Comparison of ENCODE assay signal across 8 mouse cellular contexts in genomic region chr7:145332376-145333041, GRCm38 (mm10). TPM values are rescaled to one million over a fixed set of nuclear protein-coding genes. Genes with fewer than 3 reads are reported as not detected.
DNase-seq lines count a peak whose midpoint lies in the region; ATAC-seq lines count a peak whose summit lies in the region.
"Had no signal": no experiment of that assay in that cellular context is flagged by ENCODE, and none has a peak within 500 bp of the region (broad histone marks: within the 10 kb centered on the region; RNA-seq: fewer than 3 reads in every experiment).

No protein-coding gene starts in this region.

- WGBS in hindbrain, embryonic 13.5 days, result 73% methylated on average over 1 of the region's 1 CpGs
- WGBS in hindbrain, embryonic 16.5 days, result 47% methylated on average over 1 of the region's 1 CpGs
- 41% methylated on average over 1 of the region's 1 CpGs for WGBS in intestine, embryonic 14.5 days
- WGBS in lung, embryonic 16.5 days, result 24% methylated on average over 1 of the region's 1 CpGs

- DNase-seq in cerebellum, adult 8-10 months, result peak; percentile 74
- DNase-seq in intestine, embryonic 14.5 days (ENCODE audit: low spot score), result no peak
- no peak for DNase-seq in layer of hippocampus, adult 9-11 months
- DNase-seq in right cerebral cortex, adult 18-20 months, result no peak

- no peak overlapping the region for H3K9ac ChIP-seq in hindbrain, embryonic 13.5 days
- H3K9ac ChIP-seq in hindbrain, embryonic 16.5 days (ENCODE audit: low read depth, low read length), result no peak overlapping the region
- no peak overlapping the region for H3K9ac ChIP-seq in intestine, embryonic 14.5 days (ENCODE audit: low read length)
- H3K9ac ChIP-seq in lung, embryonic 16.5 days (ENCODE audit: low read length), result no peak overlapping the region
- H3K9ac ChIP-seq: forebrain, embryonic 12.5 days had no signal

- H3K4me2 ChIP-seq in hindbrain, embryonic 13.5 days, result no peak overlapping the region
- no peak overlapping the region for H3K4me2 ChIP-seq in hindbrain, embryonic 16.5 days (ENCODE audit: low read length)
- H3K4me2 ChIP-seq in intestine, embryonic 14.5 days (ENCODE audit: low read length), result no peak overlapping the region
- H3K4me2 ChIP-seq in lung, embryonic 16.5 days (ENCODE audit: low read depth, low read length), result no peak overlapping the region
- H3K4me2 ChIP-seq: forebrain, embryonic 12.5 days had no signal

- no peaks in the 10 kb centered on the region for H3K9me3 ChIP-seq in hindbrain, embryonic 13.5 days
- no peaks in the 10 kb centered on the region for H3K9me3 ChIP-seq in hindbrain, embryonic 16.5 days (ENCODE audit: control insufficient read depth, low read length)
- H3K9me3 ChIP-seq in intestine, embryonic 14.5 days (ENCODE audit: control insufficient read depth, low read length), result no peaks in the 10 kb centered on the region
- H3K9me3 ChIP-seq in lung, embryonic 16.5 days (ENCODE audit: control insufficient read depth, low read length), result no peaks in the 10 kb centered on the region
- H3K9me3 ChIP-seq: forebrain, embryonic 12.5 days had no signal

- H3K36me3 ChIP-seq in hindbrain, embryonic 13.5 days, result no peaks in the 10 kb centered on the region
- H3K36me3 ChIP-seq in hindbrain, embryonic 16.5 days (ENCODE audit: control insufficient read depth, insufficient read depth, low read length), result no peaks in the 10 kb centered on the region
- H3K36me3 ChIP-seq in intestine, embryonic 14.5 days (ENCODE audit: control insufficient read depth, insufficient read depth, low read length), result no peaks in the 10 kb centered on the region
- no peaks in the 10 kb centered on the region for H3K36me3 ChIP-seq in lung, embryonic 16.5 days (ENCODE audit: control insufficient read depth, insufficient read depth, low read length)
- H3K36me3 ChIP-seq: forebrain, embryonic 12.5 days had no signal

- no peaks in the 10 kb centered on the region for H3K27me3 ChIP-seq in hindbrain, embryonic 13.5 days
- H3K27me3 ChIP-seq in hindbrain, embryonic 16.5 days (replicated peaks; ENCODE audit: control insufficient read depth, insufficient read depth, low read length), result no peaks in the 10 kb centered on the region
- H3K27me3 ChIP-seq in intestine, embryonic 14.5 days (replicated peaks; ENCODE audit: control insufficient read depth, insufficient read depth, low read length), result no peaks in the 10 kb centered on the region
- no peaks in the 10 kb centered on the region for H3K27me3 ChIP-seq in lung, embryonic 16.5 days (ENCODE audit: control insufficient read depth, insufficient read depth, low read depth, low read length)
- H3K27me3 ChIP-seq: forebrain, embryonic 12.5 days had no signal

- ATAC-seq in hindbrain, embryonic 13.5 days (ENCODE audit: low FRiP score), result 0 out of 2 replicates have a peak, but pooled peaks have one; percentile 5
- ATAC-seq in hindbrain, embryonic 16.5 days, result no peak
- peak; percentile 22; the same call in 1 of the 2 replicates for ATAC-seq in intestine, embryonic 14.5 days (replicated peaks; ENCODE audit: low FRiP score, low TSS enrichment, low read depth)
- peak; percentile 67 for ATAC-seq in lung, embryonic 16.5 days (ENCODE audit: low read depth)

- no peak overlapping the region for H3K27ac ChIP-seq in hindbrain, embryonic 13.5 days
- H3K27ac ChIP-seq in hindbrain, embryonic 16.5 days (ENCODE audit: low read depth, low read length), result no peak overlapping the region
- no peak overlapping the region for H3K27ac ChIP-seq in intestine, embryonic 14.5 days (ENCODE audit: low read depth)
- peak overlapping the region; percentile 73 for H3K27ac ChIP-seq in lung, embryonic 16.5 days (ENCODE audit: low read length)
- H3K27ac ChIP-seq: forebrain, embryonic 12.5 days had no signal

- 0 out of 2 replicates have a peak, but pooled peaks cover 12% of the 10 kb centered on the region for H3K4me1 ChIP-seq in hindbrain, embryonic 13.5 days (replicated peaks)
- H3K4me1 ChIP-seq in hindbrain, embryonic 16.5 days (ENCODE audit: control insufficient read depth, insufficient read depth, low read depth, low read length), result no peaks in the 10 kb centered on the region
- peaks cover 2% of the 10 kb centered on the region; the same call in 1 of the 2 replicates for H3K4me1 ChIP-seq in intestine, embryonic 14.5 days (replicated peaks; ENCODE audit: control insufficient read depth, insufficient read depth, low read length)
- 0 out of 2 replicates have a peak, but pooled peaks cover 15% of the 10 kb centered on the region for H3K4me1 ChIP-seq in lung, embryonic 16.5 days (replicated peaks; ENCODE audit: control insufficient read depth, insufficient read depth, low read length)
- H3K4me1 ChIP-seq: forebrain, embryonic 12.5 days had no signal

- H3K4me3 ChIP-seq in hindbrain, embryonic 13.5 days, result no peak overlapping the region
- H3K4me3 ChIP-seq in hindbrain, embryonic 16.5 days (ENCODE audit: low read length), result no peak overlapping the region
- no peak overlapping the region for H3K4me3 ChIP-seq in intestine, embryonic 14.5 days (ENCODE audit: low read depth, low read length)
- no peak overlapping the region for H3K4me3 ChIP-seq in lung, embryonic 16.5 days (ENCODE audit: low read length)
- H3K4me3 ChIP-seq: forebrain, embryonic 12.5 days had no signal

RNA-seq across cellular contexts. Expression of gene Mrgprd, which starts 17.9 kb away (rescaled TPM):
- not detected in 2 replicates for polyA plus RNA-seq in hindbrain, embryonic 13.5 days (2015; fragmentation: Nextera tagmentation; extraction: Ambion mirVana)
- 0.10 and 0.11 TPM in 2 replicates for polyA plus RNA-seq in hindbrain, embryonic 16.5 days (2015; fragmentation: Nextera tagmentation; extraction: Ambion mirVana)
- not detected in 2 replicates for polyA plus RNA-seq in intestine, embryonic 14.5 days (2014; fragmentation: Nextera tagmentation; extraction: Ambion mirVana)
- not detected in 2 replicates for polyA plus RNA-seq in lung, embryonic 16.5 days (2015; fragmentation: Nextera tagmentation; extraction: Ambion mirVana)
- polyA plus RNA-seq: forebrain, embryonic 12.5 days had no signal

RNA-seq across cellular contexts. Expression of gene Mrgprf, which starts 31.9 kb away (rescaled TPM):
- polyA plus RNA-seq in hindbrain, embryonic 13.5 days (2015; fragmentation: Nextera tagmentation; extraction: Ambion mirVana), result 2.2 and 2.7 TPM in 2 replicates
- polyA plus RNA-seq in hindbrain, embryonic 16.5 days (2015; fragmentation: Nextera tagmentation; extraction: Ambion mirVana), result 3.6 and 5.3 TPM in 2 replicates
- polyA plus RNA-seq in intestine, embryonic 14.5 days (2014; fragmentation: Nextera tagmentation; extraction: Ambion mirVana), result 1.1 TPM in 2 replicates
- polyA plus RNA-seq in lung, embryonic 16.5 days (2015; fragmentation: Nextera tagmentation; extraction: Ambion mirVana), result 2.2 and 2.4 TPM in 2 replicates

RNA-seq across cellular contexts. Expression of gene Tpcn2, which starts 48.7 kb away (rescaled TPM):
- polyA plus RNA-seq in hindbrain, embryonic 13.5 days (2015; fragmentation: Nextera tagmentation; extraction: Ambion mirVana), result 3.3 TPM in 2 replicates
- 2.8 and 3.3 TPM in 2 replicates for polyA plus RNA-seq in hindbrain, embryonic 16.5 days (2015; fragmentation: Nextera tagmentation; extraction: Ambion mirVana)
- 3.5 and 4.3 TPM in 2 replicates for polyA plus RNA-seq in intestine, embryonic 14.5 days (2014; fragmentation: Nextera tagmentation; extraction: Ambion mirVana)
- polyA plus RNA-seq in lung, embryonic 16.5 days (2015; fragmentation: Nextera tagmentation; extraction: Ambion mirVana), result 11.7 and 12.3 TPM in 2 replicates
